9 mouse cellular contexts compared by ENCODE assay signal in the genomic region with DNA sequence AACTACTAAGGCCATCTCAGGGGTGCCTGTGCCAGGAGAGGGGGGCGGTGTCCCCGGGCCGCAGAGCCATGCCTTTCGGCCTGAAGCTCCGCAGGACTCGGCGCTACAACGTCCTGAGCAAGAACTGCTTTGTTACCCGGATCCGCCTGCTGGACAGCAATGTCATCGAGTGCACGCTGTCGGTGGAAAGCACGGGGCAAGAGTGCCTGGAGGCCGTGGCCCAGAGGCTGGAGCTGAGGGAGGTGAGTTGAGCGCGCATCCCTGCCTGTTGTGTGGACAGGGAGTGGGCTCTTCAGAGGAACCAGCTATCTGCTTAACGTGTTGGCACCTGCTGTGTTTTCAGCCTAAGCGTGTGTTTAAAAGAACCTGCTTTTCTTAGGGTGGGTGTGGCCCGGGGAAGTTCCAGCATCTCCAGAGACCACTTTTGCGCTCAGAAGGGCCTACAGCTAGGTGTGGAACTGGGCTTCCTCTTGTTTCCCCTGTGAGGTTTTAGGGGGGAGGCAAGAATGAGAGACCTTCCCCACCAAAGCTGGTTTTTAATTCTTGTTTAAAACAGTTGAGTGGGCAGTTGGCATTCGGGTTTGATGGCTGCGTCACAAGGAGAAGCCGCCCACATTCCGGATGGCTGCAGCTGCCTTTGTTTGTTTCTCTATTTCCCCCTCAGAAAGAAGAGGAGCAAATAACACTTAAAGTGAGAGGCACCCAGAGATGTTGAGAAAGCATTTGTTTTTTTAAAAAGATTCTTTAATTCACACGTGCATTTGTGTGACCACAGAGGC. TPM values are rescaled to one million over a fixed set of nuclear protein-coding genes. Genes with fewer than 3 reads are reported as not detected.
DNase-seq lines count a peak whose midpoint lies in the region; ATAC-seq and TF ChIP-seq lines count a peak whose summit lies in the region.
"Had no signal": no experiment of that assay in that cellular context is flagged by ENCODE, and none has a peak within 500 bp of the region (broad histone marks: within the 10 kb centered on the region; RNA-seq: fewer than 3 reads in every experiment).

No protein-coding gene starts in this region.

- no peak for TF ChIP-seq POLR2A in heart, adult 2 months (IDR thresholded peaks at IDR 0.05; ENCODE audit: insufficient read depth, low read depth, low read length)

- in situ Hi-C loops in Patski (cut with MboI; ENCODE audit: low pct_unique_long_range_greater_than_20kb) = loop anchor here (5.0 kb wide), 2 partner anchors 60 to 90 kb away; partner anchors contain the start of gene Ptpn14

- no peaks in the 10 kb centered on the region; the same call in none of the 2 replicates for H3K4me1 ChIP-seq in heart, adult 2 months (ENCODE audit: control insufficient read depth, insufficient read depth, low read length)
- H3K4me1 ChIP-seq in hindbrain, embryonic 12.5 days = peaks cover 34% of the 10 kb centered on the region

- no peak overlapping the region for H3K4me3 ChIP-seq in heart, adult 2 months
- H3K4me3 ChIP-seq in layer of hippocampus, adult 2 months = no peak overlapping the region; the same call in 1 of the 2 replicates
- H3K4me3 ChIP-seq in hindbrain, embryonic 12.5 days = no peak overlapping the region

- no peak overlapping the region for H3K9ac ChIP-seq in heart, adult 2 months (ENCODE audit: low read depth, low read length)
- H3K9ac ChIP-seq in hindbrain, embryonic 12.5 days = no peak overlapping the region

- intact Hi-C loops in heart, adult 2 months (cut with DNase I) = no loop called here

- H3K36me3 ChIP-seq in heart, adult 2 months (ENCODE audit: control insufficient read depth, insufficient read depth, low read length) = no peaks in the 10 kb centered on the region
- H3K36me3 ChIP-seq in hindbrain, embryonic 12.5 days = no peaks in the 10 kb centered on the region

- no peak overlapping the region for H3K27ac ChIP-seq in heart, adult 2 months
- peak overlapping the region; percentile 85 for H3K27ac ChIP-seq in layer of hippocampus, adult 2 months
- H3K27ac ChIP-seq in hindbrain, embryonic 12.5 days = no peak overlapping the region

- peak; percentile 17 to 20 for DNase-seq in heart, adult 9 months (ENCODE audit: low spot score in 2 of 2)
- no peak for DNase-seq in heart, adult 2 months
- no peak for DNase-seq in Patski (ENCODE audit: low read depth, low spot score)
- DNase-seq in layer of hippocampus, adult 2 months (ENCODE audit: low spot score in 2 of 2) = peak; percentile 61 to 76
- peak; percentile 29 for DNase-seq in lung, postnatal 14 days
- no peak for DNase-seq in testis, postnatal 10 days (ENCODE audit: low spot score)
- DNase-seq in cerebellum, postnatal 14 days = no peak

- H3K79me2 ChIP-seq in heart, adult 2 months (replicated peaks; ENCODE audit: control insufficient read depth, insufficient read depth, low read length) = no peaks in the 10 kb centered on the region; the same call in 1 of the 2 replicates

- CTCF ChIA-PET in Patski (lab: Charles Lee) = interaction anchor here (0.7 to 1.5 kb wide), 4 partner anchors 14 to 56 kb away, joined by 3 to 4 read pairs (median 3); no protein-coding TSS in a partner anchor

- no peak for TF ChIP-seq EP300 in heart, adult 2 months (IDR thresholded peaks at IDR 0.05; ENCODE audit: insufficient read depth, low read depth, low read length)

- no peak for TF ChIP-seq CTCF in heart, adult 2 months (IDR thresholded peaks at IDR 0.05)
- no peak for TF ChIP-seq CTCF in Patski (IDR thresholded peaks at IDR 0.05)
- TF ChIP-seq CTCF in layer of hippocampus, adult 2 months (conservative IDR thresholded peaks at IDR 0.05) = 0 out of 2 replicates have a peak, but pooled peaks have one; percentile 6

- H3K9me3 ChIP-seq in hindbrain, embryonic 12.5 days (replicated peaks) = no peaks in the 10 kb centered on the region

- POLR2A ChIA-PET in Patski (lab: Charles Lee) = interaction anchor here (1.0 to 1.5 kb wide), 6 partner anchors 10 to 82 kb away, joined by 3 to 6 read pairs (median 4); no protein-coding TSS in a partner anchor

- H3K4me2 ChIP-seq in hindbrain, embryonic 12.5 days (replicated peaks) = no peak overlapping the region

- H3K27me3 ChIP-seq in heart, adult 2 months (ENCODE audit: control insufficient read depth, insufficient read depth, low read length) = no peaks in the 10 kb centered on the region
- H3K27me3 ChIP-seq in Patski = no peaks in the 10 kb centered on the region
- peaks cover 17% of the 10 kb centered on the region; the same call in 1 of the 2 replicates for H3K27me3 ChIP-seq in hindbrain, embryonic 12.5 days

- ATAC-seq in Patski = peak; percentile 61
- no peak for ATAC-seq in hindbrain, embryonic 12.5 days (ENCODE audit: low FRiP score)
- ATAC-seq: midbrain, embryonic 16.5 days had no signal

- 73% methylated on average over 26 of the region's 26 CpGs for WGBS in heart, adult 2 months
- WGBS in hindbrain, embryonic 12.5 days = 47% methylated on average over 26 of the region's 26 CpGs

RNA-seq across cellular contexts. Expression of gene Ptpn14, which starts 58.8 kb away (rescaled TPM):
- total RNA-seq in heart, adult 2 months (2021) = 10 to 100 TPM; 29.3 to 30.1 TPM
- polyA plus RNA-seq in heart, adult 2 months (2012; rRNA removed) = 11.9 and 13.5 TPM in 2 replicates
- 56.8 TPM for polyA plus RNA-seq in Patski (2021)
- total RNA-seq in layer of hippocampus, adult 2 months (2021) = 10 to 100 TPM; 14.5 to 14.8 TPM
- 7.6 and 8.7 TPM in 2 replicates for polyA plus RNA-seq in hindbrain, embryonic 12.5 days (2016; fragmentation: Nextera tagmentation; extraction: Ambion mirVana)

Comparison
In these comparisons a context has a peak if more than half of its experiments do, and no peak if none do; other contexts are left out.
1. DNase-seq: peak in heart, adult 9 months (2 of 2), layer of hippocampus, adult 2 months (2 of 2) and lung, postnatal 14 days (single experiment); none in heart, adult 2 months (0 of 2), Patski (single experiment), testis, postnatal 10 days (single experiment) and cerebellum, postnatal 14 days (0 of 2).